Mouse (Mus musculus): ENCODE data around the gene Ltbp3.
A peak's percentile ranks its signal among the peaks of the same experiment; 100 is the strongest.

The Ltbp3 gene

DNA sequence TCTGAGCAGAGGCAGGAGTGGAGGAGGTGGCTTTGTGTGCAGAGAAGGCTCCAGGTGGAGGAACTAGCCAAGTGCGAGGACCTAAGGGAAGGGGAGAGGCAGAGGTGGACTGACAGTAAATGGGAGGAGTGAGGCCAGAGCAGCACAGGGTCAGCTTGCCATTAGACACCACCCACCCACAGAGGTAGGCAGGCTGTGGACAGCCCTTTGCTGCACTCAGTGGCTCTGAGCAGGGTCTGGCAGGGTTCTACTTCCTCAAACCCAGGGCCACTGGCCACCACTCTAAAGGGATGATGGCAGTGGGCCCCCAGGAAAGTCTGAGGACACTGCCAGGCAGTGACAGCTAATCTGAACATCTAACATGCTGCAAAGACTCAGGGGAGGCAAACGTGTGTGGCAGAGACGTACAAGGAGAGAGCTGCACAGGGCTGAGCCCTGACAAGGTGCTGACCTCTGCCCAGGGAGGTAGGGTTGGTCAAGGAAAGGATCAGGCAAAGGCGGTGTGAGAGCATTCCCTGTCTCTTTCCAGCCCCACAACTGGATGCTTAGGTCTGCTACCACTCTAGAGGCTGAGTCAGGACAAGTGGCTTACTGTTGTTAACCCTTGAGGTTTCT lies 16.7 kb upstream of the Ltbp3 start:
- no peak for DNase-seq (ENCODE audit: inconsistent age in 2 of 2, low spot score in 1 of 2)

DNA sequence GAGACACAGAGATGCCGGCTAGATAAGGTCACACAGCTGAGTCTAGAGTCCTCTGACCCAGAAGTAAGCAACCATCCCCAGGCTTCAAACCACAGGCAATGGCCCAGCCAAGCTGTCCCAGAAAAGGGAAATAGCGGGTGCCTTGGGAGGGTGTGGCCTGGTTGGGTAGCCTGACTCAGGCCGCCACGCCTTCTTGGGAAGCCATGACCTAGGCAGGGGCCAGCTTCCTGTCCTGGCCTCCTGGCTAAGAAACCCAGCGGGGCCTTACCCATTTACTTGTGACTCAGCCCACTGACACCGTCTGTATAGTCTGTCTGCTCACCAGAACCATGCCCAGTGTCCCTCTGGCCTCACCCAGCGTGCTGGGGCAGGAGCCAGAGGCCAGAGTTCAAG lies 16.2 kb upstream of the Ltbp3 start:
- peak; percentile 82 to 94 for DNase-seq (ENCODE audit: inconsistent age in 2 of 2, low spot score in 1 of 2)

DNA sequence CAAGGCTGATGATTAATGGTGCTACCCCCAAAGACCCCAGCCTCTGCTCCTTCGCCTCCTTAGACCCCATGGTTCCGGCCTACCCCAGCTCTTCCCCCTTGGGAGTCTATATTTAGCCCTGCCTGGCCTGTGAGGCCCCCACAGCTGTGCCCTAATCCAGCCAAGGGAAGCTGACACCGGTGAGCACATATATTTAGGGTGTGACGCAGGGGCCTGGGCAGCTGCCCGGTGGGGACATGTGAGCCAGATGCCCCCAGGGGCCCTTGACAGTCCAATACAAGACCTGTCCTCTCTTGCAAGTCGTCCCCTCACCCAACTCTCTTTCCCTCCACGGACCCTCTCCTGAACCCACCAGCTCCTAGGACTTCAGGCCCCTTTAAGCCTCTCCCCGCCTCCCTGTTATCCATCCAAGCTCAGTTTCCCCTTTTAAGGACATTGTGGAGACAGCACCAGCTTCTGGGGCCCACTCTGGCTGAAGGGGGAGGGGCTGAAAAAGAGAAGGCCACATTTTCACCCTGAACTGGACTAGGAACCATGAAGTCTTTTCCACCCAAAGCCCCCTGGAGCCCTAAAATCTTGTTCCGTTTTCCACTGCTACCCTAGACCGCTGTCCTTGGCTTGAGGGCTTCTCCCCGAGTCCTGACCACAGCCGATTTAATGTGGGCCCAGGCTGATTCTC lies 15.5 kb upstream of the Ltbp3 start:
- DNase-seq (ENCODE audit: inconsistent age in 2 of 2, low spot score in 1 of 2): peak; percentile 50 to 79

DNA sequence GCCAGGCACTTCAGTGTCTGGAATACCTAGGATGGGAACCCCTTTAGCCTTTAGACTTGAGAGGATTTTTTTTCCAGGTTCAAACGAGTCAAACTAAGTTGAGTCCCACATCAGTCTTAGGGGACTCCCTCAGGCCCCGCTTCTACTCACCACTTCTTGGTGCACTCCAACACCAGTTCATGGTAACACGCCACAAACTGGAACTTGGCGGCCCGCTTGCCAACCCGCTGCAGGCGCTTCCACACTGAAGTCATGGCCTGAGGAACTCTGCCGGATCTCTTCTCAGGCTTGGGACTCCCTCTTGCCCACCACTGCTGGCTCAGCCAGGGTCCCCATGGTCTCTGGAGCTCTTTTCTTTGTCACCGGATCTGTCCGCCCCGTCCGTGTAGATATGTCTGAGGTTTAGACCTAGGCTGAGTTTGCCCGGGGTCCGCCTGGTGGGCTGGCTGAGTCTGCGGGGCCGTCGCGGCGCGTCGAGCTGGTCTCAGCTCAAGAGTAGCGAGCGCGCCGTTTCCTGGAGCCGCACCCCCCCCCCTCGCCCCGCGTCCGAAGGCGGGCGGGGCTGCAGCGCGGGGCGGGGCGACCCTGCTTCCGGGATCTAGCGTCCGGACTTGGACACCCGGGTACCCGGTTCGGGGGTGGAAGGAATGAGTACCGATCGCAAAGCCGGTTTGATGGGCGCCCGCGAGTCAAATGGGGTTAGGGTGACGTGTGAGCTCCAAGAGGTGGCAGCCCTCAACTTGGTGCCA lies 14.8 kb upstream of the Ltbp3 start, which contains the start of gene Ehbp1l1:
Ehbp1l1 (minus strand) TSS at position 551 of the 749 bp plus-strand sequence.
- peak; percentile 79 to 93 for DNase-seq (ENCODE audit: inconsistent age in 2 of 2, low spot score in 1 of 2)

DNA sequence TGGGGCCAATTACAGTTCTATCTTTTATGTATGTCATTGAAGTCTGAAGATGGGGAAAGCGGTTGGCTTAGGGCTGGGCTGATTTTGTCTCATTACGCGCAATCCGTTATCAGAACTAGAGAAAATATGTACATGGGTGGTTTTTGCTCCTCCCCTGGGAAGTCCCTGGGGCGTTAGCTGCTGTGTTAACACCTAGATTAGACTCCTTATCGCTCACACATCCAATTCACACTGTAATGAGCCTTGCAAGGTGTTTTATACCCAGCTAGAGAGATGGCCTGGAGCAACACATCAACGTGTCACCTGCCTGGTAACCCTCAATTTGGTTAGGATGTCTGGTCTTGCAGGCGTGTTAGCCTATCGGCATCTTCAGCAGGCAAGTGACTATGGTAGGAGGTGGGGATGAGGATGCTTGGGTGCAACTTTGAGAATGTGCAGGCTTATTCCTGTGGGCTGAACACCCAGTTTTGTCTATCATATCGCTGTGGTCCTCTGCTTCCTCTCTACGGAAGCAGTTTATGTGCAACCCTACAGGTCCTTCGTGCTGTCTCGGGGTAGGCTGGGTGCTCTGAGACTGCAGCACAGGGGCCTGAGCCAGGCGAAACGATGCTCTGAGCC lies 13.6 kb upstream of the Ltbp3 start:
- peak in 1 of 2 experiments; percentile 52 for DNase-seq (ENCODE audit: inconsistent age in 2 of 2, low spot score in 1 of 2)

DNA sequence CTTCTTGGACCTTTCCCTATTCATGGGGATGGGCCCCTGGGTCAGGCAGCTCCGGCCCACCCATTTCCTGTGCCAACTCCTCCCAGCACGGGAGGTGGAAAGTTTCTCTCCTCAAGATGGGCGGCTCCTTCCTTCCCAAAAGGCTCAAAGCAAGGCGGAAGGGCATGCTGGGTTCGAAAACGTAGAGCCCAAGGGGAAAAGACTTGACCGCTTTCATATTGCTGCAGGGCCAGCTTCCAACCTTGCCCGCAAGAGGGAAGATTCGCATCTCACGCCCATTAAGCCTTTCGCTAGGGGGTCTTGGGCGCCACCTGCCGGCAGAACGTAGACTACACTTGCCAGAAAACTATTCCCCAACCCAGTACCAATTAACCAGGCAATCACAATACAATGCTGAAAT lies 13.0 kb upstream of the Ltbp3 start:
- DNase-seq (ENCODE audit: inconsistent age in 2 of 2, low spot score in 1 of 2): peak; percentile 86 to 96

DNA sequence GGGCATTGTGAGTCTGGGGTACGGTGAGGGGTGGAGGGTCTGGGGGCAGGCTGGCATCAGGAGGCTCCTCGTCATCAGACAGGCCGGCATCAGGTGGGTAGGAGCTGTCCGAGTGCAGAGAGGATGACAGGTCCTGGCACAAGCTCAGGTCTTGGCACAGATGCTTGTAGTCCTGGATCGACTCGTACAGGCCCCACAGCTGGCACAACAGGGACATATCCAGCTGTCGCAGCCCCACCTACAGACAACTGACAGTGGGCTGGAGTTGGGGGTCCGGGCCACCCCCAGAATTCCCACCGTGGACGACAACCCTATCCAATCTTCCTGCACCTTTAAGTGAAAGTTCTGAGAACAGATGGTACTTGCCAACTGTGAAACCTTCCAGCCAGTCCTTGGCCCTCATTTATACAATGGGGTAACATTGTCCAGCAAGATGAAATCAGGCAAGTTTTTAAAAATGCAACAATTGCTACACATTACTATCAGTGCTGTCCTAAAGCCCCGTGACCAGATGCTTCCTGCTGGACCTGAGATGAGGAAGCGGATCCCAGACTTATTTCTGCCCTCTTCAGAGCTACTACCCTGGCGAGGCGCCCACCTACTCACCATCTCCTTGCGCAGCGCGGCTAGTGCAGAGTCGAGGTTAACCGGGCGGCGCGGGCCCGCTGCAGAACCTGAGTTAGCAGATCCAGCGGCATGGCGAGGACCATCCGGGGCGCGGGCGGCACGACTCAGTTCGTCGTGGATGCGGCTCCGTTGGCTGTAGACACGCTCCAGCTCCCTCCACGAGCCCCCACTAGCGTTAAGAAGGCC lies 11.9 kb upstream of the Ltbp3 start:
- DNase-seq (ENCODE audit: inconsistent age in 2 of 2, low spot score in 1 of 2): peak; percentile 64 to 87

DNA sequence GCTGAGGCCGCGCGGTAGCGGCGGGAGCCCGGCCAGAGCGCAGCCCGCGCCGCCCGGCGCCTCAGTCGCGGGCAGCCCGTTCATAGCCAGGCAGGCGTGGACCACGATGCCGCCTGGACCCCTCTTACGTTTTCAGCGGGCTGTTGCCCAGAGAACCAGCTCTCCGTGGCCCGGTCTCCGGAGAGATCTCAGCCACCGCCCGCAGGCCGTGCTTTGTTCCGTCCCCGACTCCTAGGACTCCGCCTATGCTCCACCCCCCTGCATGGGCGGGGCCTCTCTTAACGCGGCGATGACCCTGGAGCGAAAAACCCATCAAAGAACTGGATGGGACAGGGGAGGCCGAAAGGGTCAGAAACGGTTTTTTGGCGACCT lies 11.3 kb upstream of the Ltbp3 start, which contains the start of gene Fam89b:
Fam89b (minus strand) TSS at position 210 of the 372 bp plus-strand sequence.
- peak; percentile 91 to 96 for DNase-seq (ENCODE audit: inconsistent age in 2 of 2, low spot score in 1 of 2)

DNA sequence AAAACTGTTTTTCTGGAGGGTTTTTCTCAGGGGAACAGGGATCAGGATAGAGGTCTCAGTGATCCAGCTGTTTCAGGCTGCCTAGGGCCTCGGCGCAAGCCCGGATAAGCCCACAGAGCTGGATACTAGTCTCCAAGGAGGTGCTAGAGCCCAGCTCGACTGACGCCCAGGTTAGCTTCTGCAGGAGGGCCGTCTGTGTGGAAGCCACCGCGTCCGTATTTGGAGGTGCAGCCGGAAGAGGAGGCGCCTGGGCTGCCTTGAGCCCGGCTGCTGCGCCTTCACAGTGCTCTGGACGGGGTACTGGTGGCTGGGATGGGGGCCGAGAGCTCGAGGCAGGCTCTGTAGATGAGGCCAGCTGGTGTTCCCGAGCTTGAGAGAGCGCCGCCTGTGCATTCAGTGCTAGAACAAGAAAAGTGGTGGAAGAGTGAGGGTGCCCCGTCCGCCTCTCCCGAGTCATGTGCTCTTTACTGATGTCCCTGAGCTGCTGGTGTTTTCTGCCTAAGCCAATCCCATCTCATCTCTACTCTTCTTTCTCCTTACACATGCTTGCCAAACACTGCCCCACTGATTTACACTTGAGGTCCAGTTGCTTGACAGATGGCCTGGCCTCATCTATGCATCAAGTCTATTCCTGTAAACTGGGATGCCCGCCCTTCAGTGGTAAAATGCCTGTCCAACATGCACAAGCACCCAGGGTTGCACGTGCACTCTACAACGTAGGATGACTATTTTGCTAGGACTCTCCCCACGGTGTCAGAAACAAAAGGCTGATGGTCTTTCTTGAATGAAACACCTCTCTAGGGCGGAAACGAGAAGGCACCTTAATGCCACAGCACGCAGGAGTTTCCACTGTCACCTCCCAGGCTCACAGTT lies 10.2 kb upstream of the Ltbp3 start:
- DNase-seq (ENCODE audit: inconsistent age in 2 of 2, low spot score in 1 of 2): peak; percentile 44 to 69

DNA sequence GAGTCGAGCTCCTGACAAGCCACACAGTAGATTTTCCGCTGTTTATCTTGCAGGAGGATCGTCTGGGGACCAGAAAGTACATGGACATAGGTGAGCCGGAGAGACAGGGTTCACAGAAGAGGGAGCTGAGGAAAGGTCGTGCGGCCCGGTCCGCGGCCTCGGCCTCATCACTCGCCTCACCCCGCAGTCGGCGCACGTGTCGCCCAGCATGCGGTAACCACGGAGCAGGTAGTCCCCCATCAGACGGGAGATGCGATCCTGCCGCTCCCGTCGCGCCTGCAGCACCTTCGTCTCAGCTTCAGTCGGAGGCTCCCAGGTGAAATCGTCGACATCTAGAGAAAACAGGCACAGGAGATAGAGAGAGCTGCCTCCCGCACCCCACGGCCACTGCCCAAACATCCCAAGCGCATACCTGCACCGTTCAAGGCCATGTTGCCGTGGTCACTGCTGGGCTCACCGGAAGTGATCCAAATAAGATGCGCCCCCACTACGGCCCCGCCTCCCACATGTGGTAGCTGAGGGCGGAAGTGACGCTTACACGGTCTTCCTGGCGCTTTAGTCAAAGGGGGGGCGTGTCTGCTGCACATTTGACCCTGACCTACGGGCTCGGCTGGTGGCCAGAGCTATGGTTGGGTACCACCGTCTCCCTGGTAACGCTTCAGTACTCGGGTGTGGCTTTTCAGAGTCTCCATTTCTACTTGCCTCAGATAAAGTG lies 9.3 kb upstream of the Ltbp3 start:
- peak; percentile 95 to 98 for DNase-seq (ENCODE audit: inconsistent age in 2 of 2, low spot score in 1 of 2)

DNA sequence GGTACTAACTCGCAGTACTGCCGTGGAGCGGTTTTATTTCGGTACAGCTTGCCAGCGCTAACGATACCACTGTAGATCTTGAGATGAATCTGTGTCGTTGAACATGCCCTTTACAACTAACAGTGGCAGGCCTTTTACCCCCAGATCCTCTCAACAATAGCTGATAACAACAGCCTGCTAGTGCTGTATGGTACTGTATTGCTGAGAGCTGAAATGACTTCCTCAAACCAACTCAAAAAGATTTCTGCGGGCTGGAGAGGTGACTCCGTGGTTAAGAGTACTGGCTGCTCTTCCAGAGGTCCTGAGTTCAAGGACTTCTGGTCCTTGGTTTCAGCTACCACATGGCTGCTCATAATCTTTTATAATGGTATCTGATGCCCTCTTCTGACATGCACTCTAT lies 6.4 kb upstream of the Ltbp3 start:
- no peak for DNase-seq (ENCODE audit: inconsistent age in 2 of 2, low spot score in 1 of 2)

DNA sequence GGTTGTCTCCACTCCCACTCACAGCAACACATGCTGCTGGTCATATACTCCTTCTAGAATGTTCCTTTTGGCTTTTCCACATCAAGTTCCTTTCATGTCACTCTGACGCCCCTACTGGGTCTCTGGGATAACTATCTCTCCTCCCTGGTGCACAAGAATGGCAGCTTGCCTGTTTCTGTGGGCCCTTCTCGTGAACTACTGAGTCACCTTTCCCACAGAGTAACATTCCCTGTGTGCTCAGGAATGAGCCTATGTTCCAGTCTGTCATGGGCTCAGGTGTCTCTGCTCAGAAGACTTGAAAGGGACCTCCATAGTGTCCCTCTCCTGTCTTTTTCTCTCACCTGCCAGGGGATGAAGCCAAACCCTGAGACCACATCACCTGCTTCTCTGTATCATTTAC lies 1.3 kb upstream of the Ltbp3 start:
- DNase-seq (ENCODE audit: inconsistent age in 2 of 2, low spot score in 1 of 2): no peak

DNA sequence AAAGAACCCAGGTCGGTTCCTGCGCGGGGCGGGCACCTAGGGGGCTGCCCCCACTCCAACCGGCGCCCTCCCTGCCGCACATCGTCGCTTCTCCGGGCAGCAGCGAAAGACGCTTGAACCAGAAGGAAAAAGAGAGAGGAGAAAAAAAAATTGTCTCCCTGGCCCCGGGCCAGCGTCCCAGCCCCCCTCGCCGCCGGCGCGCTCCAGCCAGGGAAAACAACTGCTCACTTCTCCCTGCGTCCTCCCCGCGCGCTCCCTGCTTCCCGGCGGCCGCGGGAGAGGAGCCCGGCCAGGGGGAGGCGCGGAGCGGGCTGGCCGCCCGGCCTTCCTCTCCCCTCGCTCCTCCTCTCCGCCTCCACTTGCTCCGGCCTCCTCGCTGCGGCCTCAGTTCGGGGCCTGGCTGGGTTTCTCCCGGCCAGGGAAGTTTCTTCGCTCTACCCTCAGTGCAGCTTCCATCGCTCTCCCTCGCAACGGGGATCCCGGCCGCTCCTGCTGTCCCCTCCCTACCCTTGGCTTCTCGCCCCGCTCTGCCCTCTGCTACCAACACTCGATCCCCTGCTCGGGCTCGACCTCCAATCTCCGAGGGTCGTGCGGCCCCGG lies 1.0 kb downstream of the Ltbp3 start:
- DNase-seq (ENCODE audit: inconsistent age in 2 of 2, low spot score in 1 of 2): peak; percentile 90 to 94

DNA sequence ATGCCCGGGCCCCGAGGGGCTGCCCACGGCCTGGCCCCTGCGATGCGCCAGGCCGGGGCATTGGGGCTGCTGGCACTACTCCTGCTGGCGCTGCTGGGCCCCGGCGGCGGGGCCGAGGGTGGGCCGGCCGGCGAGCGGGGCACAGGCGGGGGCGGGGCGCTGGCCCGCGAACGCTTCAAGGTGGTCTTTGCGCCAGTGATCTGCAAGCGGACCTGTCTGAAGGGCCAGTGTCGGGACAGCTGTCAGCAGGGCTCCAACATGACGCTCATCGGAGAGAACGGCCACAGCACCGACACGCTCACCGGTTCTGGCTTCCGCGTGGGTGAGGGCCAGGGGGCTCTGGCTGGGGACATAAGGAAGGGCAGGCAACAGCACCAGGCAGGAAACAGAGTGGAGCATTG lies 1.5 kb downstream of the Ltbp3 start:
- peak in 1 of 2 experiments; percentile 65 for DNase-seq (ENCODE audit: inconsistent age in 2 of 2, low spot score in 1 of 2)

DNA sequence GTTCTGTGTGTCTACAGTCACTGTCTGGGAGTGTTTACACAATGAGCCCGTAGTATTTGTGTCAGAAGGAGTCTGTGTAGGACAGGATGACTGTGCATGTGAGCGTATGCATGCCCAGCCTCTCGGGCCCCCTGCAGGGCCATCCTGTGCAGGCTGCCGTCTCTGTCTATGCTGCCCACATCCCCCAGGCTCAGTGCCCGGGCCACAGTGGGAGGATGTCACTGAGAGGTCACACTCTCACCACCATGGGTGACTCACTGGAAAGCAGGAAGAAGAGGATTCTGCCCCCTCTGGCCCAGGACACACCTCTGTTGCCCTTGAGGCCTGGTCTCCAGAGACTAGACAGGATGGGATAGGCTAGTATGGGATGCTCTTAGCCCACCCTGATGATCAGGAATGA lies 2.9 kb downstream of the Ltbp3 start:
- DNase-seq (ENCODE audit: inconsistent age in 2 of 2, low spot score in 1 of 2): peak; percentile 79 to 85

DNA sequence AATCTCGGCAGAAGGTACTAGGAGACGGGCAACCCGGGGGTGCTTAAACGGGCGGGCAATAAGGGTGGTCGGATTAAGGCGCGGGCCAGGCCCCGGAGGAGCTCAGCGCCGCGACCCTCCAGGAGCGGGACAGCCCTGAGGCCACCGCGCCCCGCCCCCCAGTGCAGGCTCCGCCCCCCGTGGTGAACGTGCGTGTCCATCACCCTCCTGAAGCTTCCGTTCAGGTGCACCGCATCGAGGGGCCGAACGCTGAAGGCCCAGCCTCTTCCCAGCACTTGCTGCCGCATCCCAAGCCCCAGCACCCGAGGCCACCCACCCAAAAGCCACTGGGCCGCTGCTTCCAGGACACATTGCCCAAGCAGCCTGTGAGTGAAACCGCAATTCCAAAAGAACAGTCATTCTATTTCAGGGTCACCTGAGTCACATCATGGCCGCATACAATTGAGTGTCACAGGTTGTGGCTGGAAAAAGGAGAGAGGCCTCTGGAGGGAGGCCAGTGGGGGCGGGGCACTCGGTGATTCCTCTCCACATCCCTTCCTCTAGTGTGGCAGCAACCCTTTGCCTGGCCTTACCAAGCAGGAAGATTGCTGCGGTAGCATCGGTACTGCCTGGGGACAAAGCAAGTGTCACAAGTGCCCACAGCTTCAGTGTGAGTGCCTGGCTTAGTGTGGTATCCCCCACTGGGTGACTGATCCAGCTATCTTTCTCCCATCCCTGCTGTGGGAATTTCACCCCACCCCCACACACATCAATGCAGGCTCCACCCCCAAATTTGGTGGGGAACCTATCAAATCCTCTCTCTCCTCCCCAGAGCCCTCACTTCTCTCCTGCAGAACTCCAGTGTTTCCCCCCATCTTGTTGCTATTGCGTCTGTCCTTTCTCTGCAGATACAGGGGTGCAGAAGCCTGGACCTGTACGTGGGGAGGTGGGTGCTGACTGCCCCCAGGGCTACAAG lies 5.3 kb downstream of the Ltbp3 start:
- DNase-seq (ENCODE audit: inconsistent age in 2 of 2, low spot score in 1 of 2): peak; percentile 85 to 92

DNA sequence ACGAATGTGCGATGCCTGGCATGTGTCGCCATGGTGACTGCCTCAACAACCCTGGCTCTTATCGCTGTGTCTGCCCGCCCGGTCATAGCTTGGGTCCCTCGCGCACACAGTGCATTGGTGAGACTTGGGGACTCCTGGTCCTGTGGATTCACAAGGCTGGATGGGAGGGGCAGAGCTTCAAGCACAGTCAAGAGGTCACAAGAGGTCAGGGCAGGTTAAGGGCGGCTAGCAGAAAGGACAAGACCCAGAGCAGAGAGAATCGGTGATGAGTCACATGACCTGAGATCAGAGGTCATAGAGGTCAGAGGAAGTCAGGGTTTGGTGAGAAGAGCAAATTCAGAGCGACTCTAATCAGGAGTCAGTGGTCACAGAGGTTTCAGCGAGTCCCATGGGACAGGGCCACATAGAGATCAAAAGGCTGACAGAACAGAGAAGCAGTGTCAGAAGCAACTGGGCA lies 6.2 kb downstream of the Ltbp3 start:
- DNase-seq (ENCODE audit: inconsistent age in 2 of 2, low spot score in 1 of 2): no peak

All from adrenal gland, adult (tissue).